Mouse (Mus musculus) heart, postnatal 4 days (tissue): ENCODE measurements at regions not wholly inside any gene's neighbourhood (a gene's known extent, or its start where the extent isn't known, plus 50 kb on each side); places are given as distances from the start of the nearest gene placed in this dataset.
A peak's percentile ranks its signal among the peaks of the same experiment; 100 is the strongest.
"Not testable (repeated sequence)": the region's sequence is repeated elsewhere in the genome, so short reads cannot be mapped to it uniquely, and the experiment has no call there.

Experiments
- DNase-seq: peaks from one replicate; pipeline ENCODE4 v3.0.0; 2021

GRCm38 (mm10) chr6:89059431-89059975, 157.5 kb downstream of the Tpra1 start:
- DNase-seq, result no peak

DNA sequence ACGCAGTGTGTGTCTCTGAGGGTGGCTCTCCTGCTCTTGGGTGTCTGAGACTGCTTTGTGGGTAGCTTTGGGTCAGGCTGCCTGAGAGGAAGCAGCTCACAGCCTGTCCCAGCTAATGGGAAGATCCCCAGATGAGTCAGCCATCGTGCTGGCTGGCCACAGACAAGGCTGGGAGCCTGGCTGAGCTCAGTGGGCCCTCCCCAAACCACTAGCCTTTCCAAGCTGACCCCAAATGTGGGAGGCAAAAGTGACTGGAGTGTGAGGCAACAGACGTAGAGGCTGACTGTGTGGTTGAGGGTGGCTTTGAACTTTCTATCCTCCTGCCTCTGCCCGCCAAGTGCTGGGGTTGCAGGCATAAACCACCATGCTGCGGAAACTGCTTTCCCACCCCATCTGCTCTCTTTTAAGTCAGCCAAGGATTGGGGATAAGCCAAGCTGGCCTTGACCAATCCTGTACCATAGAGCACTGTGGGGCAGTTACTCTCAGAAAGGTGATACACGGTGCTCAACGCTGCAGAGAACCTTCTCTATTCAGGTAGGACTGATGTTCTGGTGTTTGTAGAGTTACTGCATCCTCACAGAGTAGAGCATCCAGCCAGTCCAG, 163.0 kb downstream of the Tpra1 start:
- DNase-seq, result no peak

- DNase-seq, result no peak
These were observed 164.5 kb downstream of the Tpra1 start for GRCm38 (mm10) chr6:89066588-89066987.

DNA sequence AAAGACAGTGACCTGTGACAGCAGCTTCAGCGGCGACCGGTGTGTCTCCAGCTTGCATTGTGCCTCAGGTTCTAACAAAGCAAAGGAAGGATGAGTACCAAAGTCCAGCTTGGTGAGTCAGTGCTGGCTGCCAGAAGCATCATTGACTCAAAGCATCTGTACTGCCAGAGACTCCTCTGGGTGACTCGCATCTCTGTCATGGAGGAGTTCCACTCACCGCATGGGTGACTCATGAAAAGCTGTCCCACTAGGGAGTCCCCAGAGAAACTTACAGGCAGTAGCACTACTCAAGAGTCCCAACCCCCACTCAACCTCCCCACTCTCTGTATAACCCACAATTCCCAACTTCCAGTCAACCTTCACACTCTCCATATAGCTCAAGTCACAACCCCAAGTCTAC, 166.2 kb downstream of the Tpra1 start:
- no peak for DNase-seq

GRCm38 (mm10) chr6:89069108-89069507, 167.1 kb downstream of the Tpra1 start:
- no peak for DNase-seq

DNA sequence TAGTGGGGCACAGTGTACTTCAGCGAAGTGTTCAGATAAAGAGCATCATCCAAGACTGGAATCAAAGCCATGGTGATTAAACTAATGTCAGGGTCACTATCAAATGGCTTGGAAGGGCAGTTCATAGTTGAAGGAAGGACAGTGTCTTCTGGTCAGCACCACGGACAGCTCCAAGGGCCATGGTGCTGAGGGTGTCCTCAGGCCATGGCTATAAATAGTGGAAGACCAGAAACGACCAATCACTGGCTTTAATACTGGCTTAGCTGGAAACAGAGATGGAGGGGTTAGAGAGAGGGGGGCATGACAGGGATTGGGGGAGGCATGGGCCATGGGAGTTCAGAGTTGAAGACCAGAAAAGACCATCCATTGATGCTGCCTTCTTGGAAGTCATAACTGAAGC, 168.0 kb downstream of the Tpra1 start:
- DNase-seq, result peak; percentile 83

DNA sequence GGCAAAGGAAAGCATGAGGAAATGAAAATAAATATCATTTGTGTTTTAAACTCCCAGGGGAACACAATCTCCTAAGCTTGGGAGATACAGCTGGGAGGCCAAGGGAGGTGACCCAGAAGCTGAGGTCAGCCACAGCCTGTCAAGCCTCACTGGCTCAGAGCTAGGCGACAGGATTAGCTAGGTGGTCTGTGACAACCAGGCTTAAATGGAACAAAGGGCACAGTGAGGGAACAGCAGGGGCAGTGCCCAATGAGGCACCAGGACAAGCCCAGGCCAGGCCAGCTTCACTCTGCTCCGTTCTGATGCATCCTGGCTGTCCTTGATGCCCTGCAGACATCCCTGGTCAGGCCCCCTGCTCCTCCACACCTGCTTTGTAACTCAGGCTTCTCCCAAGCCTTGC, 169.7 kb downstream of the Tpra1 start:
- DNase-seq, result no peak

- DNase-seq, result no peak
These were observed 170.5 kb downstream of the Tpra1 start for GRCm38 (mm10) chr6:89072569-89072968.

GRCm38 (mm10) chr6:89081624-89082300, 179.7 kb downstream of the Tpra1 start:
- DNase-seq, result no peak

GRCm38 (mm10) chr6:89084437-89084836, 182.4 kb downstream of the Tpra1 start:
- DNase-seq, result no peak

GRCm38 (mm10) chr6:89085151-89085550, 183.1 kb downstream of the Tpra1 start:
- DNase-seq, result no peak

DNA sequence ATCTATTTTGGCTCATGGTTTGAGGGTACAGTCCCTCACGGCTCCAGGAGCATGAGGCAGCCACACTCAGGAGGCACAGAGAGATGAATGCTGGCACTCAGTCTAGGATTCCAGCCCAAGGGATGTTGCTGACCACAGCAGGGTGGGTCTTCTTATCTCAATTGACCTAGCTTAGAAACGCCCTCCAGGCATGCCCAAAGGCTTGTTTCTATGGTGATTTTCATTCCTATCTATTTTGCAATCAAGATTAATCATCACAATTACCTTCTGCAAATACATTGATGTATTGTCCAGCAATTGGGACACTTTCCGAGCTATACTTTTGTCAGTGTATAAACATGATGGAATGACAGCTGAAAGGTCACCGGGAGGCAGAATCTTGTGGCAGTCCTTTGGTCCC, 185.6 kb downstream of the Tpra1 start:
- no peak for DNase-seq

DNA sequence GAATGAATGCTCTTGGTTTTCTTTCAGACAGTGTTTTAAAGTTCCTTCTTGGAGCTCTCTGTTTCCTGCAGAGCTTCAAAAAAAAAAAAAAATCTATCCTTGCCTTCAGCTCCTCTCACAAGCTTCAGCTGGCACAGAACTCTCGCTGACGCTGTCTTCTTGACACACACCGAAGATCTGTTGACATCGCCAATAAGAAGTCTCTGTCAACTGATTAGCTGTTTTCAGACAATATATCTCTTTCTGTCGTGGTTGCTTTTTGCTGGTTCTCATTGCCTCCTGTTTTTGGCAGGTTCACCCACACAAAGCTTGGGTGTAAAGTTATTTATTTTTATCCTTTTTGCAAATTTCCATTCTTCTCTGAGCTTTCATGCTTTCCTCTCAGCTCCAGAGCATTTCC, 188.0 kb downstream of the Tpra1 start:
- no peak for DNase-seq

DNA sequence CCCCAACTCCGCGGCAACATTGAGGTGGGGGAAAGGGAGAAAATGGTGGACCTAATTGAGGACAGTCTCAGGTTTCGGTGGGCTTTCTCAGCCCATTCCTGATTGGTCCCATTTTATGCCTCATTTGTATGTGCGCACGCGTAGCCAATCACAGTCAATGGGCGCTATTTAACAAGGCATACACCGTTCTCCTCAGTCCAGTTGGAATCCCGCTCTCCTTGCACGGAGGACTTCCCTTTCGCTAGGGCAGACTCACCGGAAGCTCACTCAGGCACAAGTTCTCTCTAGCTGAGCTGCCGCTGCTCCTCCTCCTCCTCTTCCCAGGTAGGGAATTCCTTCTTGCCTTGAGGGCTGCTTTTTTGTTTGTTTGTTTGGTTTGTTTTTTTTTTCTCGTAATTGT, 193.9 kb downstream of the Tpra1 start:
- no peak for DNase-seq

DNA sequence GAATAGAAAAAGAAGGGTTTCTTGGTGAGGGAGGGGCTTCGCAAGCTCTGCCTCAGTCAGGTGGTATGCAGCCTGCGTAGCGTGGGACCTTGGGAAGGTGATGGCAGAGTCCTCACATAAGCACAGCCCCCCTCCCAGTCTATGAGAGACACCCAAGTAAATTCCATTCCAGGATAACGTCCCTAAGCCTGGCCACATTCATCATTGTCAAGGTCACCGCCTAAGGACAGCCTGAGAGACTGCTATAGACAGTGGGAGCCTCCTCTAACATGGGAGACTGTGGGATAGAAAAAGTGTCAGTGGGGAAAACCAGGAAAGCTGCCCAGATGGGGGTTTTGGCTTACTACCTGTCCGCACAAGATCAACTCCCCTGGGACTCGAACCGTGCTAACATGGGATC, 195.5 kb downstream of the Tpra1 start:
- DNase-seq, result no peak

- no peak for DNase-seq
These were observed 217.2 kb downstream of the Tpra1 start for GRCm38 (mm10) chr6:89119241-89119640.

DNA sequence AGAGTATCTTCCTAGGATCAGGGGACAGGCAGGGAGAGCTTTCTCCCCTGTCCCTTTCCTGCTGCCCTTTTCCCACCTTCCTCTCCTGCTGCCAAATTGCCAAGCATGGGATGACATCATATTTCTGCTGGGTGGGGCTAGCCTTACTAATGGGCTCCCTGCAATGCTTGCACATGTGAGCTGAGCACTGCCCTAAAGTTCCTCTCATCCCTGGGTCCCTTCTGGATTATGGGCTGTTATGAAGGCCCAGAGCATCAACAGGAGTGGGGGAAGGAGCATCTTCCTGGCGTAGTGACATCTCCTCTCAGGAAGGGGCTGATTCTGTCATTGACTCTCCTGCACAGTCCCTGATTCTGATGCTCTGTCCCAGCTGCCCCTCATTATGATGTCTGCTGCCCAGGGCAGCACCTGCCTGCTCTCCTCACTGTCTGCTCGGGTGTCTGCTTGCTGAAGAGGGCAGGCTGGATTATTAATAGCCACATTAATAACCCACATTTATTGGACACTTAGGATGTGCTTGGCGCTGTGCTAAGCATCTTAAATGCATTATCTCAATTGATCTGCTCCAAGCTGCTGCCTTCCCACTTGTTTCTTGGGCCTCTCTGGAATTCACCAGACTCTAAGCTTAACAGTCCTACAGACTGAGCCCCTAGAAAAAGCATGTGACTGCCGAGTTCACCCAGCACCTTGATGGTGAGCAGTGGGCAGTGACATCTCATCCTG, 219.1 kb downstream of the Tpra1 start:
- DNase-seq, result no peak

GRCm38 (mm10) chr6:89121746-89122070, 219.7 kb downstream of the Tpra1 start:
- no peak for DNase-seq

DNA sequence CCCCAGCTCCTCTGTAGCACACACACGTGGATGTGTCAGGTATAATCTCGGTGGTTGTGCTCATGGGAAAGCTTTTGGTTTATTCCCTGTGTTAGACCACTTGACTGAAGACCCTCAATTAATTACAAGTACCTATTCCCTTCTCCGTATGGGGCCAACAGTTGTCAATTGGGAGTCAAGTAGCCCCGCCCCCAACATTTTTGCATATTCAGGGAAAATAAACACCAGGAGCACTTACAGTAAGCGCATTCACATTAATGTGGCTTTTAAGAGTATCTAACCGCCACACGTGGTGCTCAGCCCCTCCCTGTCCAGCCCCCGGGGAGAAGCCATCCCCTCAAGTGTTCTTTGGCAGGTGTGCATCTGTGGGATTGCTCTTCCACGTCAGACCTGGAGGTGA, 223.9 kb downstream of the Tpra1 start:
- DNase-seq, result no peak

- DNase-seq, result not testable (repeated sequence)
These were observed 226.1 kb downstream of the Tpra1 start for GRCm38 (mm10) chr6:89128141-89128540.

GRCm38 (mm10) chr6:89140469-89140868, 222.0 kb downstream of the Plxna1 start:
- DNase-seq, result no peak

DNA sequence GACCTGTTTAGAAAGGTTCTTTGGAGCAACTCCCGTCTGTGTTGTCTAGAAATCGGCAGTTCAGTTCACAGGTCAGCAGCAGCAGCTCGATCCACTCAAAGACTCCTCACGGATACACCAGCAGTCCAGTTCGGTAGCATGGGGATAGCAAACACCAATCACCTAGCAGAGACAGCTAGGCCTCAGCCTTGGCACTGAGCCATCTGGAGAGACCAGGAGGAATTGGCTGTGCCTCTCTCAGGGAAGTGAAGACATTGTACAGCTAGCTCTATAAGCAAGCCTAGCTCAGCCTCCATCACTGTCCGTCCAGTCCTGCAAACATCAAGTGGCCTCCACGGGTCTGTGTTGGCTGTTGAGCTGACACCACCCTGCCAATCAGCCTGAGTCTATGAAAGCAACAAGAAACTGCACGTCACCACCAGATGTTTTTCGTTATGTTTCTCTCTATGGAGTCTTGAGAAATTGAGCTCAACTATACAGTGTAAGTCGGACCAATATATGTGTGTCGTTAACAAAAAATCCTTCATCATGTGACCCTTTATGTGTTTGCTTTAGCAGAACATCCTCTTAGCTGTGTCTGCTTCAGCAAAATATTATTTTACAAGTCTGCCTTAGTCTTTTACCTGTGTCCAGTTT, 209.3 kb downstream of the Plxna1 start:
- DNase-seq, result no peak

GRCm38 (mm10) chr6:89157501-89157900, 204.9 kb downstream of the Plxna1 start:
- DNase-seq, result no peak
